Mouse (Mus musculus) embryonic facial prominence, embryonic 12.5 days (tissue): Measurements from ENCODE around the gene Entpd1. TPM values are rescaled to one million over a fixed set of nuclear protein-coding genes. Genes with fewer than 3 reads are reported as not detected.

Experiments
- ATAC-seq: fragments of 200-750 bp; cut with Nextera tagmentation; 2 replicates; pipeline ENCODE4 v1.8.0; 2017; ENCODE audit not compliant: insufficient number of reproducible peaks, insufficient read depth, low FRiP score, low TSS enrichment
- H3K27ac ChIP-seq: fragments of 300-500 bp; sonication (generic); 2 replicates; pipeline ENCODE4 v1.5.1; 2016; ENCODE audit warnings: mild to moderate bottlenecking
- H3K27me3 ChIP-seq: fragments of 300-500 bp; sonication (generic); 2 replicates; pipeline ENCODE4 v1.6.1; 2016; ENCODE audit warnings: mild to moderate bottlenecking, moderate library complexity
- H3K36me3 ChIP-seq: fragments of 300-500 bp; sonication (generic); 2 replicates; pipeline ENCODE4 v1.6.1; 2016; ENCODE audit warnings: mild to moderate bottlenecking
- H3K4me1 ChIP-seq: fragments of 300-500 bp; sonication (generic); 2 replicates; pipeline ENCODE4 v1.6.1; 2016
- H3K4me2 ChIP-seq: fragments of 300-500 bp; sonication (generic); replicated peaks from 2 replicates; pipeline ENCODE4 v1.6.1; 2016; ENCODE audit warnings: mild to moderate bottlenecking, moderate library complexity
- H3K4me3 ChIP-seq: fragments of 300-500 bp; sonication (generic); 2 replicates; pipeline ENCODE4 v1.5.1; 2016; ENCODE audit warnings: mild to moderate bottlenecking
- H3K9ac ChIP-seq: fragments of 300-500 bp; sonication (generic); 2 replicates; pipeline ENCODE4 v1.6.1; 2016; ENCODE audit warnings: mild to moderate bottlenecking, moderate library complexity
- H3K9me3 ChIP-seq: fragments of 300-500 bp; sonication (generic); 2 replicates; pipeline ENCODE4 v1.6.1; 2016; ENCODE audit warnings: mild to moderate bottlenecking, moderate library complexity
- WGBS: fragments of 180-500 bp; shearing (Covaris S2); methylation state at CpG from one replicate; pipeline ENCODE4 v1.1.7; 2016; 5-methylcytosine and 5-hydroxymethylcytosine counted together
- polyA plus RNA-seq: library from polyadenylated mRNA; unstranded; fragments of >200 nt; fragmentation: Nextera tagmentation; extraction: Ambion mirVana; gene quantifications from 2 replicates; pipeline ENCODE4 v1.2.1, GENCODE M21; 2016

The Entpd1 gene
- polyA plus RNA-seq, 1 experiment from 2014 or later: 7.4 TPM

GRCm38 (mm10) chr19:40650090-40650489 lies 37.9 kb downstream of the Entpd1 start:
- no peaks in the 10 kb centered on the region for H3K9me3 ChIP-seq
- H3K9ac ChIP-seq: no peak overlapping the region
- no peaks in the 10 kb centered on the region for H3K27me3 ChIP-seq
- no peak for ATAC-seq
- peaks cover 7% of the 10 kb centered on the region for H3K4me1 ChIP-seq
- H3K4me3 ChIP-seq: no peak overlapping the region
- H3K27ac ChIP-seq: 0 out of 2 replicates have a peak overlapping the region, but pooled peaks have one; percentile 1
- H3K36me3 ChIP-seq: no peaks in the 10 kb centered on the region
- no peak overlapping the region for H3K4me2 ChIP-seq
- 52% methylated on average over 5 of the region's 5 CpGs for WGBS

- Histone ChIP-seq H3K4me3 (no peak overlapping the region), H3K27me3 (no peaks in the 10 kb centered on the region), H3K27ac (no peak overlapping the region), H3K9me3 (no peaks in the 10 kb centered on the region), H3K9ac (no peak overlapping the region), H3K4me2 (no peak overlapping the region), H3K36me3 (no peaks in the 10 kb centered on the region), H3K4me1 (peaks cover 9% of the 10 kb centered on the region)
- ATAC-seq: no peak
- WGBS: 85% methylated on average over 5 of the region's 5 CpGs
Measured at GRCm38 (mm10) chr19:40656207-40656606, 44.0 kb downstream of the Entpd1 start.

- H3K9ac ChIP-seq: no peak overlapping the region
- no peaks in the 10 kb centered on the region for H3K9me3 ChIP-seq
- WGBS: 65% methylated on average over 6 of the region's 6 CpGs
- H3K27ac ChIP-seq: no peak overlapping the region
- no peak for ATAC-seq
- H3K36me3 ChIP-seq: no peaks in the 10 kb centered on the region
- H3K27me3 ChIP-seq: no peaks in the 10 kb centered on the region
- no peak overlapping the region for H3K4me2 ChIP-seq
- H3K4me3 ChIP-seq: no peak overlapping the region
- H3K4me1 ChIP-seq: peaks cover 15% of the 10 kb centered on the region
Measured at GRCm38 (mm10) chr19:40658281-40658680, 46.1 kb downstream of the Entpd1 start.

GRCm38 (mm10) chr19:40658935-40659334 lies 46.8 kb downstream of the Entpd1 start:
- H3K4me1 ChIP-seq: peaks cover 16% of the 10 kb centered on the region
- H3K36me3 ChIP-seq: no peaks in the 10 kb centered on the region
- H3K4me3 ChIP-seq: no peak overlapping the region
- H3K27ac ChIP-seq: no peak overlapping the region
- H3K27me3 ChIP-seq: no peaks in the 10 kb centered on the region
- no peak for ATAC-seq
- H3K9me3 ChIP-seq: no peaks in the 10 kb centered on the region
- WGBS: 42% methylated on average over 5 of the region's 5 CpGs
- no peak overlapping the region for H3K9ac ChIP-seq
- H3K4me2 ChIP-seq: no peak overlapping the region

- peak overlapping the region; percentile 43; the same call in 1 of the 2 replicates for H3K9ac ChIP-seq
- peak overlapping the region; percentile 45 for H3K4me2 ChIP-seq
- 3% methylated on average over 16 of the region's 16 CpGs for WGBS
- no peaks in the 10 kb centered on the region for H3K36me3 ChIP-seq
- H3K4me1 ChIP-seq: peaks cover 16% of the 10 kb centered on the region
- no peaks in the 10 kb centered on the region for H3K9me3 ChIP-seq
- no peaks in the 10 kb centered on the region for H3K27me3 ChIP-seq
- H3K27ac ChIP-seq: peak overlapping the region; percentile 57; the same call in 1 of the 2 replicates
- peak overlapping the region; percentile 28 for H3K4me3 ChIP-seq
- ATAC-seq: no peak
Measured at GRCm38 (mm10) chr19:40659651-40660478, 47.7 kb downstream of the Entpd1 start.

GRCm38 (mm10) chr19:40660510-40660909 lies 48.3 kb downstream of the Entpd1 start:
- H3K27ac ChIP-seq: peak overlapping the region; percentile 57; the same call in 1 of the 2 replicates
- 18% methylated on average over 9 of the region's 9 CpGs for WGBS

GRCm38 (mm10) chr19:40661108-40661507 lies 48.9 kb downstream of the Entpd1 start:
- Histone ChIP-seq H3K27ac (peak overlapping the region; percentile 57; the same call in 1 of the 2 replicates), H3K4me3 (no peak overlapping the region), H3K4me2 (peak overlapping the region; percentile 45; the same call in 1 of the 2 replicates), H3K9ac (no peak overlapping the region), H3K27me3 (no peaks in the 10 kb centered on the region), H3K4me1 (peaks cover 16% of the 10 kb centered on the region), H3K9me3 (no peaks in the 10 kb centered on the region), H3K36me3 (no peaks in the 10 kb centered on the region)
- ATAC-seq: no peak
- 81% methylated on average over 2 of the region's 2 CpGs for WGBS

More at GRCm38 (mm10) chr19:40660510-40660909, 48.3 kb downstream of the Entpd1 start:
- peak overlapping the region; percentile 43; the same call in 1 of the 2 replicates for H3K9ac ChIP-seq
- H3K4me2 ChIP-seq: peak overlapping the region; percentile 45
- no peaks in the 10 kb centered on the region for H3K9me3 ChIP-seq
- H3K27me3 ChIP-seq: no peaks in the 10 kb centered on the region
- H3K36me3 ChIP-seq: no peaks in the 10 kb centered on the region
- peaks cover 16% of the 10 kb centered on the region for H3K4me1 ChIP-seq
- H3K4me3 ChIP-seq: peak overlapping the region; percentile 28
- ATAC-seq: no peak

- no peaks in the 10 kb centered on the region for H3K36me3 ChIP-seq
- no peak for ATAC-seq
- no peak overlapping the region for H3K27ac ChIP-seq
- no peak overlapping the region for H3K9ac ChIP-seq
- H3K9me3 ChIP-seq: no peaks in the 10 kb centered on the region
- no peaks in the 10 kb centered on the region for H3K27me3 ChIP-seq
- H3K4me1 ChIP-seq: peaks cover 16% of the 10 kb centered on the region
- WGBS: 88% methylated on average over 6 of the region's 6 CpGs
- no peak overlapping the region for H3K4me2 ChIP-seq
- no peak overlapping the region for H3K4me3 ChIP-seq
Measured at GRCm38 (mm10) chr19:40661874-40662273, 49.7 kb downstream of the Entpd1 start.

- Histone ChIP-seq H3K4me3 (no peak overlapping the region), H3K27me3 (no peaks in the 10 kb centered on the region), H3K4me2 (no peak overlapping the region), H3K27ac (0 out of 2 replicates have a peak overlapping the region, but pooled peaks have one; percentile 23), H3K9ac (no peak overlapping the region), H3K4me1 (peaks cover 16% of the 10 kb centered on the region), H3K9me3 (no peaks in the 10 kb centered on the region), H3K36me3 (no peaks in the 10 kb centered on the region)
- no peak for ATAC-seq
- 44% methylated on average over 2 of the region's 2 CpGs for WGBS
Measured at GRCm38 (mm10) chr19:40662727-40663126, 50.6 kb downstream of the Entpd1 start.

GRCm38 (mm10) chr19:40665778-40666177 lies 53.6 kb downstream of the Entpd1 start:
- 83% methylated on average over 7 of the region's 7 CpGs for WGBS
- Histone ChIP-seq H3K4me3 (no peak overlapping the region), H3K4me2 (no peak overlapping the region), H3K9me3 (no peaks in the 10 kb centered on the region), H3K36me3 (no peaks in the 10 kb centered on the region), H3K4me1 (peaks cover 7% of the 10 kb centered on the region; the same call in 1 of the 2 replicates), H3K27ac (no peak overlapping the region), H3K9ac (no peak overlapping the region), H3K27me3 (no peaks in the 10 kb centered on the region)
- ATAC-seq: no peak

GRCm38 (mm10) chr19:40667111-40667510 lies 54.9 kb downstream of the Entpd1 start:
- Histone ChIP-seq H3K27ac (no peak overlapping the region), H3K36me3 (no peaks in the 10 kb centered on the region), H3K27me3 (no peaks in the 10 kb centered on the region), H3K4me1 (peaks cover 7% of the 10 kb centered on the region; the same call in 1 of the 2 replicates), H3K9me3 (no peaks in the 10 kb centered on the region), H3K4me3 (no peak overlapping the region), H3K4me2 (no peak overlapping the region), H3K9ac (no peak overlapping the region)
- WGBS: 89% methylated on average over 6 of the region's 6 CpGs
- ATAC-seq: no peak

GRCm38 (mm10) chr19:40675329-40675728 lies 63.2 kb downstream of the Entpd1 start:
- 89% methylated on average over 5 of the region's 5 CpGs for WGBS
- H3K4me2 ChIP-seq: no peak overlapping the region
- H3K4me1 ChIP-seq: no peaks in the 10 kb centered on the region
- no peaks in the 10 kb centered on the region for H3K36me3 ChIP-seq
- no peak overlapping the region for H3K27ac ChIP-seq
- no peak for ATAC-seq
- H3K27me3 ChIP-seq: no peaks in the 10 kb centered on the region
- H3K9ac ChIP-seq: no peak overlapping the region
- H3K9me3 ChIP-seq: no peaks in the 10 kb centered on the region
- H3K4me3 ChIP-seq: no peak overlapping the region
